Mouse (Mus musculus) heart, embryonic 10.5 days (tissue): Measurements from ENCODE around the gene Psmd5. TPM values are rescaled to one million over a fixed set of nuclear protein-coding genes. Genes with fewer than 3 reads are reported as not detected.
"Not testable (repeated sequence)": the region's sequence is repeated elsewhere in the genome, so short reads cannot be mapped to it uniquely, and the experiment has no call there.

ENCODE experiments used
- DNase-seq: peaks from one replicate; pipeline ENCODE4 v3.0.0-alpha.2; 2017; ENCODE audit warnings: low spot score
- H3K27ac ChIP-seq: fragments of 300-500 bp; sonication (generic); 2 replicates; pipeline ENCODE4 v1.5.1; 2016; ENCODE audit warnings: mild to moderate bottlenecking
- H3K27me3 ChIP-seq: fragments of 300-500 bp; sonication (generic); 2 replicates; pipeline ENCODE4 v1.6.1; 2016; ENCODE audit warnings: mild to moderate bottlenecking; ENCODE audit not compliant: poor library complexity, insufficient read depth, severe bottlenecking
- H3K36me3 ChIP-seq: fragments of 300-500 bp; sonication (generic); 2 replicates; pipeline ENCODE4 v1.6.1; 2016; ENCODE audit warnings: mild to moderate bottlenecking, moderate library complexity
- H3K4me1 ChIP-seq: fragments of 300-500 bp; sonication (generic); 2 replicates; pipeline ENCODE4 v1.6.1; 2016; ENCODE audit warnings: mild to moderate bottlenecking
- H3K4me3 ChIP-seq: fragments of 300-500 bp; sonication (generic); 2 replicates; pipeline ENCODE4 v1.5.1; 2016; ENCODE audit warnings: mild to moderate bottlenecking, moderate library complexity
- H3K9me3 ChIP-seq: fragments of 300-500 bp; sonication (generic); 2 replicates; pipeline ENCODE4 v1.6.1; 2016; ENCODE audit warnings: mild to moderate bottlenecking, moderate library complexity
- WGBS: fragments of 180-500 bp; shearing (Covaris S2); methylation state at CpG from one replicate; pipeline ENCODE4 v1.1.7; 2016; 5-methylcytosine and 5-hydroxymethylcytosine counted together
- polyA plus RNA-seq: library from polyadenylated mRNA; unstranded; fragments of >200 nt; fragmentation: Nextera tagmentation; extraction: Ambion mirVana; gene quantifications from 2 replicates; pipeline ENCODE4 v1.2.1, GENCODE M21; 2016

Gene Psmd5
- polyA plus RNA-seq, 1 experiment from 2014 or later: 96.6 TPM

- Histone ChIP-seq H3K4me1 (no peaks in the 10 kb centered on the region), H3K27me3 (no peaks in the 10 kb centered on the region), H3K9me3 (0 out of 2 replicates have a peak, but pooled peaks cover 4% of the 10 kb centered on the region), H3K36me3 (no peaks in the 10 kb centered on the region), H3K4me3 (no peak overlapping the region), H3K27ac (no peak overlapping the region)
- DNase-seq: no peak
- WGBS: 84% methylated on average over 17 of the region's 17 CpGs
Measured at GRCm38 (mm10) chr2:34833624-34834023, 41.1 kb downstream of the Psmd5 start.

- not testable (repeated sequence) for DNase-seq, H3K4me1 ChIP-seq, H3K9me3 ChIP-seq, H3K36me3 ChIP-seq, H3K27ac ChIP-seq, H3K27me3 ChIP-seq, H3K4me3 ChIP-seq
- 69% methylated on average over 11 of the region's 11 CpGs for WGBS
Measured at GRCm38 (mm10) chr2:34832766-34833457, 41.9 kb downstream of the Psmd5 start, which contains the start of gene Gm34653. Gene Gm34653, plus strand, starts transcription at chr2:34833007.

GRCm38 (mm10) chr2:34830066-34830465 is 44.7 kb downstream of the Psmd5 start:
- H3K27ac ChIP-seq, H3K4me3 ChIP-seq, H3K27me3 ChIP-seq, H3K36me3 ChIP-seq, H3K4me1 ChIP-seq, H3K9me3 ChIP-seq, DNase-seq: not testable (repeated sequence)
- 92% methylated on average over 17 of the region's 17 CpGs for WGBS

- Histone ChIP-seq H3K4me3 (no peak overlapping the region), H3K27ac (no peak overlapping the region), H3K9me3 (0 out of 2 replicates have a peak, but pooled peaks cover 4% of the 10 kb centered on the region), H3K36me3 (no peaks in the 10 kb centered on the region), H3K27me3 (no peaks in the 10 kb centered on the region), H3K4me1 (peaks cover 11% of the 10 kb centered on the region)
- WGBS: 75% methylated on average over 1 of the region's 1 CpGs
- DNase-seq: no peak
Measured at GRCm38 (mm10) chr2:34828026-34828425, 46.7 kb downstream of the Psmd5 start.

- Histone ChIP-seq H3K4me1 (peaks cover 11% of the 10 kb centered on the region), H3K27ac (no peak overlapping the region), H3K4me3 (no peak overlapping the region), H3K36me3 (peaks cover 2% of the 10 kb centered on the region; the same call in 1 of the 2 replicates), H3K9me3 (0 out of 2 replicates have a peak, but pooled peaks cover 4% of the 10 kb centered on the region), H3K27me3 (no peaks in the 10 kb centered on the region)
- DNase-seq: no peak
- 85% methylated on average over 4 of the region's 4 CpGs for WGBS
Measured at GRCm38 (mm10) chr2:34827591-34827990, 47.2 kb downstream of the Psmd5 start.

- whole genome bisulfite sequencing: 31% methylated on average over 20 of the region's 21 CpGs
- Histone ChIP-seq H3K9me3 (0 out of 2 replicates have a peak, but pooled peaks cover 4% of the 10 kb centered on the region), H3K4me1 (peaks cover 11% of the 10 kb centered on the region), H3K36me3 (peaks cover 9% of the 10 kb centered on the region; the same call in 1 of the 2 replicates), H3K4me3 (peak overlapping the region; percentile 81), H3K27ac (peak overlapping the region; percentile 92), H3K27me3 (no peaks in the 10 kb centered on the region)
- no peak for DNase-seq
Measured at GRCm38 (mm10) chr2:34826460-34827231, 48.1 kb downstream of the Psmd5 start.

- no peaks in the 10 kb centered on the region for H3K27me3 ChIP-seq
- under 1% methylated on average over 57 of the region's 57 CpGs for WGBS
Measured at GRCm38 (mm10) chr2:34825827-34826459, 48.8 kb downstream of the Psmd5 start, which contains the start of gene Fbxw2. Gene Fbxw2, minus strand, starts transcription at chr2:34826311.

GRCm38 (mm10) chr2:34818492-34818891 is 56.3 kb downstream of the Psmd5 start:
- Histone ChIP-seq H3K4me3 (no peak overlapping the region), H3K27ac (no peak overlapping the region), H3K9me3 (no peaks in the 10 kb centered on the region), H3K4me1 (no peaks in the 10 kb centered on the region), H3K27me3 (no peaks in the 10 kb centered on the region), H3K36me3 (peaks cover 60% of the 10 kb centered on the region)
- 92% methylated on average over 2 of the region's 2 CpGs for WGBS
- no peak for DNase-seq

More at GRCm38 (mm10) chr2:34825827-34826459, 48.8 kb downstream of the Psmd5 start, which contains the start of gene Fbxw2:
- Histone ChIP-seq H3K4me3 (peak within 1 kb of the TSS; percentile 81), H3K4me1 (peaks cover 11% of the 10 kb centered on the region), H3K9me3 (0 out of 2 replicates have a peak, but pooled peaks cover 4% of the 10 kb centered on the region), H3K27ac (peak within 1 kb of the TSS; percentile 92), H3K36me3 (peaks cover 14% of the 10 kb centered on the region)
- DNase-seq: peak; percentile 96

GRCm38 (mm10) chr2:34815893-34816292 is 58.9 kb downstream of the Psmd5 start:
- WGBS: 88% methylated on average over 2 of the region's 2 CpGs

GRCm38 (mm10) chr2:34812706-34813105 is 62.1 kb downstream of the Psmd5 start:
- H3K4me1 ChIP-seq: no peaks in the 10 kb centered on the region; the same call in 1 of the 2 replicates
- H3K4me3 ChIP-seq: no peak overlapping the region
- no peaks in the 10 kb centered on the region for H3K27me3 ChIP-seq
- no peak for DNase-seq
- H3K9me3 ChIP-seq: no peaks in the 10 kb centered on the region
- H3K36me3 ChIP-seq: peaks cover 75% of the 10 kb centered on the region
- 85% methylated on average over 7 of the region's 7 CpGs for WGBS
- H3K27ac ChIP-seq: no peak overlapping the region

More at GRCm38 (mm10) chr2:34815893-34816292, 58.9 kb downstream of the Psmd5 start:
- H3K4me1 ChIP-seq, H3K27ac ChIP-seq, H3K27me3 ChIP-seq, H3K9me3 ChIP-seq, H3K4me3 ChIP-seq, DNase-seq: not testable (repeated sequence)
- peaks cover 70% of the 10 kb centered on the region for H3K36me3 ChIP-seq

GRCm38 (mm10) chr2:34810775-34811174 is 64.0 kb downstream of the Psmd5 start:
- 91% methylated on average over 3 of the region's 3 CpGs for WGBS
- no peak overlapping the region for H3K27ac ChIP-seq
- no peaks in the 10 kb centered on the region for H3K9me3 ChIP-seq
- peaks cover 75% of the 10 kb centered on the region for H3K36me3 ChIP-seq
- no peaks in the 10 kb centered on the region for H3K27me3 ChIP-seq
- no peak overlapping the region for H3K4me3 ChIP-seq
- no peak for DNase-seq
- H3K4me1 ChIP-seq: peaks cover under 1% of the 10 kb centered on the region

- DNase-seq: no peak
- WGBS: 78% methylated on average over 1 of the region's 1 CpGs
- H3K27ac ChIP-seq: no peak overlapping the region
- no peaks in the 10 kb centered on the region for H3K27me3 ChIP-seq
- peaks cover 4% of the 10 kb centered on the region for H3K4me1 ChIP-seq
- no peak overlapping the region for H3K4me3 ChIP-seq
- H3K9me3 ChIP-seq: no peaks in the 10 kb centered on the region
- H3K36me3 ChIP-seq: peaks cover 71% of the 10 kb centered on the region
Measured at GRCm38 (mm10) chr2:34809568-34809967, 65.2 kb downstream of the Psmd5 start.
